Mouse (Mus musculus) thymus, adult 2 months (tissue): ENCODE results near the gene Ifna9.

Experiments
- CTCF ChIP-seq: fragments of 200-500 bp; IDR thresholded peaks from 2 replicates; pipeline ENCODE4 v1.5.1; 2012; ENCODE audit warnings: mild to moderate bottlenecking, control low read depth, low read length, moderate library complexity, borderline replicate concordance; ENCODE audit not compliant: control insufficient read depth, poor library complexity, insufficient read depth; ENCODE audit errors: extremely low read depth
- POLR2A ChIP-seq: fragments of 200-500 bp; IDR thresholded peaks from 2 replicates; pipeline ENCODE4 v1.6.1; 2012; ENCODE audit warnings: mild to moderate bottlenecking, low read length, control low read depth, moderate library complexity; ENCODE audit not compliant: control insufficient read depth, poor library complexity, insufficient read depth; ENCODE audit errors: extremely low read depth

GRCm38 (mm10) chr4:88550161-88550945 is 41.8 kb downstream of the Ifna9 start:
- TF ChIP-seq CTCF: peak; percentile 82; the same call in 1 of the 2 replicates
- TF ChIP-seq POLR2A: no peak
